In the genomic region with DNA sequence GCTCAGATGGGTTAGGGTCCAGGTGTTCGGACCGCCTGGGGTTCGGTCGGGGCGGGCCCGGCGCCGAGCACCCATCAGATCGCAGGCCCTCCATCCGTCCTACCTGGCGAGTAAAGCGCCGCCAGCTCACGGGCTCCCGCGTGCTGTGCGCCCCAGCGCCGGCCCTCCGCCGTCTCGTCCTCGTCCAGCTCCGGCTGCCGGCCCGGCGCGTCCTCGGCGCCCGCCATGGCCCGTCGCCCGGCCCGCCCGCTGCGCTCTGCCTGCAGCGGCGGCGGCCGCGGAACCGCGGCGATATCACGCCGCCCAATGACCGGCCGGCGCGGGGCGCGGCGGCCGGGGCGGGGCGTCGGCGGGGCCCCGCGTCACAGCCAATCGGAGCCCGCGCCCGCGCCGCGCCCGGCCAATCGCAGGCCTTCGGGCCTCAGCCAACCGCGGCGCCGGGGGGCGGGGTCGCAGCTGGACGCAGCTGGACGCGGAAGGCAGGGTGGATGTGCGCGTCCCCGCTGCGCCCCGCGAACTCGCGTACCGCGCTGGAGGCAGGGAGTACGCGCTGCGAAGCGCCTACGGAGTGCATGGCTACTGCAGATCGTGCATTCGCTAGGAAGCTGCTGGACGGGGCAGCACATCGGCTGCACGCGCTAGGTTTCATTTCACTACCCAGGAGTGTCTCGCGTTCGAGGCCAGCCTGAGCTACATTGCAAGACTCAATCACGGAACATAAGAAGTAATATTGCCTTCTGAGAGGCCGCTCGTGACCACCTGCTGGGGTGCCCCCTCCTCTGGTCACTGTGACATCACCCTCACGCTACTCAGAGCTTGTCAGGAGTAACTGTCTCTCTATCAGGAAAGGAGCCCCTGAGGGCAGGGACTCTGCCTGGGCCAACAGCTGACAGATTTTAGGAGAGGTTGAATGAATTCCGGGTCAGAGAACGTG, we compare ENCODE assay signal across 8 mouse cellular contexts. TPM values are rescaled to one million over a fixed set of nuclear protein-coding genes. Genes with fewer than 3 reads are reported as not detected.
A peak's percentile ranks its signal among the peaks of the same experiment; 100 is the strongest.
DNase-seq lines count a peak whose midpoint lies in the region; ATAC-seq and TF ChIP-seq lines count a peak whose summit lies in the region.

Gene Gm20431 (minus strand): TSS at position 227 of the 934 bp plus-strand sequence.

- WGBS in lung, postnatal 0 days, result 1% methylated on average over 60 of the region's 110 CpGs

- peak within 1 kb of the TSS; percentile 84 for H3K27ac ChIP-seq in lung, postnatal 0 days (ENCODE audit: low read length)

- H3K36me3 ChIP-seq in lung, postnatal 0 days (ENCODE audit: insufficient read depth, low read length), result no peaks in the 10 kb centered on the region

- DNase-seq in MN1 (ENCODE audit: low spot score), result peak; percentile 97
- peak; percentile 88 for DNase-seq in cerebellum, adult 9-10 months
- peak; percentile 92 to 98 for DNase-seq in layer of hippocampus, postnatal 10 days (ENCODE audit: low spot score in 2 of 2)
- DNase-seq in lung, postnatal 0 days (ENCODE audit: low spot score), result peak; percentile 97
- DNase-seq in ovary, postnatal 10 days (ENCODE audit: low spot score), result peak; percentile 81
- DNase-seq in thymus, postnatal 0 days (ENCODE audit: low spot score), result peak; percentile 95

- peak; percentile 5; the same call in 1 of the 2 replicates for TF ChIP-seq CTCF in lung, postnatal 0 days (IDR thresholded peaks at IDR 0.05)

- TF ChIP-seq EP300 in lung, postnatal 0 days (IDR thresholded peaks at IDR 0.05), result no peak

- no peaks in the 10 kb centered on the region for H3K27me3 ChIP-seq in lung, postnatal 0 days (replicated peaks; ENCODE audit: insufficient read depth, low read length)

- peak within 1 kb of the TSS; percentile 86 for H3K9ac ChIP-seq in lung, postnatal 0 days (replicated peaks; ENCODE audit: low read depth)

- H3K4me1 ChIP-seq in lung, postnatal 0 days (ENCODE audit: insufficient read depth, low read depth, low read length), result peaks cover 30% of the 10 kb centered on the region

- peak within 1 kb of the TSS; percentile 86 for H3K4me2 ChIP-seq in lung, postnatal 0 days (replicated peaks; ENCODE audit: low read depth, low read length)

- peak; percentile 93 for ATAC-seq in frontal cortex, adult (ENCODE audit: low TSS enrichment)
- ATAC-seq in hematopoietic stem cell, adult 5-6 weeks (replicated peaks in 1 of 2; ENCODE audit: insufficient read depth in 1 of 2, low FRiP score in 2 of 2, low TSS enrichment in 1 of 2, low read depth in 1 of 2, poor library complexity in 2 of 2, severe bottlenecking in 2 of 2), result peak; percentile 61 to 80
- ATAC-seq in lung, postnatal 0 days, result peak; percentile 94

- no peaks in the 10 kb centered on the region for H3K9me3 ChIP-seq in lung, postnatal 0 days (ENCODE audit: low read length)

- peak within 1 kb of the TSS; percentile 80 for H3K4me3 ChIP-seq in lung, postnatal 0 days (ENCODE audit: low read depth, low read length)

RNA-seq across cellular contexts. Expression of gene Gm20431, which starts in this region (rescaled TPM):
- total RNA-seq in hematopoietic stem cell, adult 5-6 weeks (2017), result not detected in 2 replicates
- total RNA-seq in layer of hippocampus, postnatal 10 days (2021), result 10 to 100 TPM; 36.8 to 45.2 TPM
- 5.2 and 8.4 TPM in 2 replicates for polyA plus RNA-seq in lung, postnatal 0 days (2015; fragmentation: Nextera tagmentation; extraction: Ambion mirVana)
- 6.7 and 7.1 TPM in 2 replicates for polyA plus RNA-seq in thymus, postnatal 0 days (2015; fragmentation: Nextera tagmentation; extraction: Ambion mirVana)

Comparison
In these comparisons a context has a peak if more than half of its experiments do, and no peak if none do; other contexts are left out.
1. Peak in every context shown above with its lines: DNase-seq, ATAC-seq, H3K4me3 ChIP-seq and H3K27ac ChIP-seq.
2. RNA of gene Gm20431 (total RNA-seq): 36.8 to 45.2 TPM in layer of hippocampus, postnatal 10 days; not detected in hematopoietic stem cell, adult 5-6 weeks; every median in the first group is over 10 times any median in the second.
3. Peak in ATAC-seq in hematopoietic stem cell, adult 5-6 weeks; RNA of the gene not detected or under 1 TPM.